17 mouse cellular contexts compared by ENCODE assay signal in genomic region chr11:105524400-105524799, GRCm38 (mm10).
DNase-seq lines count a peak whose midpoint lies in the region; ATAC-seq and TF ChIP-seq lines count a peak whose summit lies in the region.
"Had no signal": no experiment of that assay in that cellular context is flagged by ENCODE, and none has a peak within 500 bp of the region (broad histone marks: within the 10 kb centered on the region; RNA-seq: fewer than 3 reads in every experiment).

No protein-coding gene starts in this region.

- H3K27me3 ChIP-seq in hindbrain, embryonic 11.5 days (ENCODE audit: control insufficient read depth, insufficient read depth, low read length), result no peaks in the 10 kb centered on the region
- H3K27me3 ChIP-seq in hindbrain, postnatal 0 days (ENCODE audit: insufficient read depth, low read length), result no peaks in the 10 kb centered on the region
- H3K27me3 ChIP-seq in embryonic facial prominence, embryonic 10.5 days (replicated peaks; ENCODE audit: low read depth, poor library complexity, severe bottlenecking), result no peaks in the 10 kb centered on the region
- H3K27me3 ChIP-seq in neural tube, embryonic 11.5 days (ENCODE audit: control insufficient read depth, insufficient read depth, low read length), result no peaks in the 10 kb centered on the region
- H3K27me3 ChIP-seq: limb, embryonic 15.5 days had no signal

- no peak overlapping the region for H3K9ac ChIP-seq in hindbrain, embryonic 11.5 days (ENCODE audit: low read depth, low read length)
- no peak overlapping the region for H3K9ac ChIP-seq in hindbrain, postnatal 0 days (replicated peaks; ENCODE audit: low read length)
- H3K9ac ChIP-seq in neural tube, embryonic 11.5 days (ENCODE audit: low read length), result no peak overlapping the region
- H3K9ac ChIP-seq: limb, embryonic 15.5 days; liver, postnatal 0 days had no signal

- H3K27ac ChIP-seq in hindbrain, embryonic 11.5 days (ENCODE audit: low read depth, low read length), result 0 out of 2 replicates have a peak overlapping the region, but pooled peaks have one; percentile 55
- no peak overlapping the region for H3K27ac ChIP-seq in hindbrain, postnatal 0 days
- peak overlapping the region; percentile 57; the same call in 1 of the 2 replicates for H3K27ac ChIP-seq in embryonic facial prominence, embryonic 10.5 days (replicated peaks)
- H3K27ac ChIP-seq in neural tube, embryonic 11.5 days (ENCODE audit: low read depth, low read length), result 0 out of 2 replicates have a peak overlapping the region, but pooled peaks have one; percentile 31
- H3K27ac ChIP-seq: left cerebral cortex, adult 2 months; limb, embryonic 15.5 days had no signal

- no peaks in the 10 kb centered on the region for H3K36me3 ChIP-seq in hindbrain, embryonic 11.5 days (ENCODE audit: control insufficient read depth, insufficient read depth, low read length)
- H3K36me3 ChIP-seq in hindbrain, postnatal 0 days (ENCODE audit: insufficient read depth, low read length), result no peaks in the 10 kb centered on the region
- no peaks in the 10 kb centered on the region for H3K36me3 ChIP-seq in embryonic facial prominence, embryonic 10.5 days (replicated peaks)
- H3K36me3 ChIP-seq in neural tube, embryonic 11.5 days (ENCODE audit: control insufficient read depth, insufficient read depth, low read length), result no peaks in the 10 kb centered on the region
- H3K36me3 ChIP-seq: G1E; limb, embryonic 15.5 days had no signal

- no peak overlapping the region for H3K4me3 ChIP-seq in hindbrain, embryonic 11.5 days (ENCODE audit: low read depth, low read length)
- no peak overlapping the region for H3K4me3 ChIP-seq in hindbrain, postnatal 0 days (ENCODE audit: low read length)
- H3K4me3 ChIP-seq in embryonic facial prominence, embryonic 10.5 days, result 0 out of 2 replicates have a peak overlapping the region, but pooled peaks have one; percentile 1
- no peak overlapping the region for H3K4me3 ChIP-seq in neural tube, embryonic 11.5 days (ENCODE audit: low read depth, low read length)
- H3K4me3 ChIP-seq: erythroblast, embryonic 14.5 days; left cerebral cortex, adult 2 months; limb, embryonic 15.5 days had no signal

- no peaks in the 10 kb centered on the region for H3K4me1 ChIP-seq in hindbrain, embryonic 11.5 days (replicated peaks; ENCODE audit: control insufficient read depth, insufficient read depth, low read length)
- no peaks in the 10 kb centered on the region for H3K4me1 ChIP-seq in hindbrain, postnatal 0 days (ENCODE audit: insufficient read depth, low read length)
- H3K4me1 ChIP-seq in embryonic facial prominence, embryonic 10.5 days, result peaks cover 43% of the 10 kb centered on the region
- H3K4me1 ChIP-seq in neural tube, embryonic 11.5 days (ENCODE audit: control insufficient read depth, insufficient read depth, low read length), result peaks cover 11% of the 10 kb centered on the region; the same call in 1 of the 2 replicates

- no peak for TF ChIP-seq CTCF in hindbrain, postnatal 0 days (IDR thresholded peaks at IDR 0.05; ENCODE audit: low read depth)

- H3K4me2 ChIP-seq in hindbrain, embryonic 11.5 days (replicated peaks; ENCODE audit: low read depth, low read length), result no peak overlapping the region
- H3K4me2 ChIP-seq in hindbrain, postnatal 0 days (ENCODE audit: low read depth, low read length), result no peak overlapping the region
- no peak overlapping the region for H3K4me2 ChIP-seq in neural tube, embryonic 11.5 days (ENCODE audit: low read depth)
- H3K4me2 ChIP-seq: limb, embryonic 15.5 days had no signal

- ATAC-seq in hindbrain, embryonic 11.5 days (ENCODE audit: low FRiP score), result peak; percentile 43; the same call in 1 of the 2 replicates
- ATAC-seq in hindbrain, postnatal 0 days, result no peak
- ATAC-seq in neural tube, embryonic 11.5 days (ENCODE audit: insufficient read depth, low FRiP score, low TSS enrichment), result no peak
- ATAC-seq: inflammation-experienced regulatory T-cells, adult 6 months; liver, postnatal 0 days had no signal

- H3K9me3 ChIP-seq in hindbrain, embryonic 11.5 days (ENCODE audit: control insufficient read depth, low read length), result no peaks in the 10 kb centered on the region
- no peaks in the 10 kb centered on the region for H3K9me3 ChIP-seq in hindbrain, postnatal 0 days (ENCODE audit: low read length)
- H3K9me3 ChIP-seq in embryonic facial prominence, embryonic 10.5 days, result no peaks in the 10 kb centered on the region
- H3K9me3 ChIP-seq in neural tube, embryonic 11.5 days (ENCODE audit: control insufficient read depth, low read length), result no peaks in the 10 kb centered on the region
- H3K9me3 ChIP-seq: G1E; limb, embryonic 15.5 days had no signal

- DNase-seq in hindbrain, embryonic 11.5 days (ENCODE audit: low spot score), result no peak
- no peak for DNase-seq in hindbrain, postnatal 0 days (ENCODE audit: low spot score)
- peak; percentile 32 for DNase-seq in embryo, embryonic 10 days (ENCODE audit: low spot score)
- DNase-seq in embryonic facial prominence, embryonic 10.5 days (ENCODE audit: low spot score), result peak; percentile 31
- DNase-seq in neural tube, embryonic 11.5 days (ENCODE audit: low spot score), result peak; percentile 35
- no peak for DNase-seq in ovary, postnatal 36 days (ENCODE audit: low spot score)
- no peak for DNase-seq in urinary bladder, postnatal 4 days (ENCODE audit: low spot score in 2 of 2)
- DNase-seq: adrenal gland, adult 8-10 months; cerebellum, adult 2 months; liver, postnatal 0 days; lung, postnatal 36 days; right cerebral cortex, postnatal 25 days had no signal

- WGBS in hindbrain, embryonic 11.5 days, result 21% methylated on average over 8 of the region's 8 CpGs
- 34% methylated on average over 8 of the region's 8 CpGs for WGBS in hindbrain, postnatal 0 days
- 38% methylated on average over 8 of the region's 8 CpGs for WGBS in embryonic facial prominence, embryonic 10.5 days
- WGBS in neural tube, embryonic 11.5 days, result 32% methylated on average over 8 of the region's 8 CpGs

Comparison
In these comparisons a context has a peak if more than half of its experiments do, and no peak if none do; other contexts are left out.
1. DNase-seq: peak in embryo, embryonic 10 days (single experiment), embryonic facial prominence, embryonic 10.5 days (single experiment) and neural tube, embryonic 11.5 days (single experiment); none in hindbrain, embryonic 11.5 days (single experiment), hindbrain, postnatal 0 days (single experiment), ovary, postnatal 36 days (single experiment) and urinary bladder, postnatal 4 days (0 of 2).